Mouse (Mus musculus) Patski (cell line): ENCODE measurements around the gene Sipa1l3. TPM values are rescaled to one million over a fixed set of nuclear protein-coding genes. Genes with fewer than 3 reads are reported as not detected.

Experiments
- ATAC-seq: fragments of 100-300 bp; one replicate; pipeline ENCODE4 v1.8.0; 2021
- CTCF ChIA-PET: fragments of 350-600 bp; sonication (Branson Sonifier 250); formaldehyde crosslinking; loops from one replicate; lab custom pipeline; 2022; ENCODE audit warnings: inconsistent platforms; lab: Charles Lee
- POLR2A ChIA-PET: fragments of 350-600 bp; sonication (Branson Sonifier 250); formaldehyde crosslinking; loops from one replicate; lab custom pipeline; 2022; ENCODE audit warnings: antibody characterized with exemption, inconsistent platforms; lab: Charles Lee
- DNase-seq: peaks from one replicate; pipeline ENCODE4 v3.0.0-alpha.2; 2011; ENCODE audit warnings: low read depth, low spot score
- H3K27me3 ChIP-seq: fragments of 371-371 bp; one replicate; pipeline ENCODE4 v1.5.1; 2021
- CTCF ChIP-seq: fragments of 100-300 bp; IDR thresholded peaks from one replicate; pipeline ENCODE4 v1.5.1; 2021
- in situ Hi-C: fragments of 300-500 bp; cut with MboI; formaldehyde crosslinking; loops from 3 replicates; pipeline ENCODE4 v1.11.1; 2018; ENCODE audit warnings: low pct_unique_long_range_greater_than_20kb, mixed read lengths
- polyA plus RNA-seq: library from polyadenylated mRNA; unstranded; gene quantifications from one replicate; pipeline ENCODE4 v1.2.3, GENCODE M21; 2021

The Sipa1l3 gene
- polyA plus RNA-seq, 1 experiment from 2014 or later: 27.2 TPM

DNA sequence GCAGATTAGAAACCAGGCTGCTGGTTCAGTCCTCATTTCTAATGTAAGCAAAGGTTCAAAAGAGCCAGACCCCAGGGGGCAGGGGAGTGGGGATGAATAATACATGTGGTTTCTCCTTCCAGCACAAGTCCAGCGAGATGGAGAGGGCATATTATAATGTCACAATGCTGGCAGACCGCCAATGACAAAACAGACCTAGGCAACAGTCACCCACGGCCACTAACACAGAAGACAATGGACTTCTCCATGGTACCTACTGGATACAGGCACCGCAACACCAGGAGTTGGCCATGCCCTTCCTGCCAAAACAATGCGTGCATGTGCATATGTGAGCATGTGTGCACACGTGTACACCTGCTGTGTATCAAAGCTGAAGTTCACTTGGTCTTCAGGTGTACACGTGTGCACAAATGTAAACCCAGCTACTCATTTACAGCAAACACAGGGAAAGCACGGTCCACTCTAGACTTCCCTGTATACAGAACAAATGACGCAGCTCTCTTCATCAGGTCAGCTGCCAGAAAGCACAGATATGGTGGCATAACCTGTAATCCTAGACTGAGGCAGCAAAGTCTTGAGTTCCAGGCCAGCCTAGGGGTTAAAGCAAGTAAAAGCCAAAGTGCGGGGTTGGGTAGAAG is 21.4 kb downstream of the Sipa1l3 start:
- DNase-seq: no peak
- H3K27me3 ChIP-seq: no peaks in the 10 kb centered on the region
- CTCF ChIA-PET: no interaction called here
- ATAC-seq: peak; percentile 42
- TF ChIP-seq CTCF: no peak
- in situ Hi-C loops: no loop called here
- POLR2A ChIA-PET: no interaction called here

DNA sequence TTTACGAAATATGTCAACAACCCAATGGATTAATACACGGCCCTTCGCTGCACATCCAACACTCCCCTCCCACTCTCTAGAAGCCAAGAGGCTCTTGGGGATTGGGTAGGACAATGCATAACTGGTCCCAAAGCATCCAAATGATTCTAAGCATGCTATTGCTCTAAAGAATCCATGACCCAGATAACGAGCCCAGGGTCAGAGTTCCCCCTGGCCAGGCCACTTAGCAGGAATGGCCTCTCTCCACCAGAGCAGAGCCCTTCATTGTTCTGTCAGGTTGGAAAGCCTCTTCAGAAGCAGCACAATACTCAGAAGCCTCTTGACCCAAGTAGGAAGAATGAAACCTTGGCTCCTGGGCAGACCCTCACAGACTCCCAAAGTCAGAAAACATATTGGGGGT is 22.1 kb downstream of the Sipa1l3 start:
- CTCF ChIA-PET: no interaction called here
- in situ Hi-C loops: no loop called here
- no peak for TF ChIP-seq CTCF
- ATAC-seq (no peak), DNase-seq (no peak)
- POLR2A ChIA-PET: no interaction called here
- H3K27me3 ChIP-seq: no peaks in the 10 kb centered on the region

DNA sequence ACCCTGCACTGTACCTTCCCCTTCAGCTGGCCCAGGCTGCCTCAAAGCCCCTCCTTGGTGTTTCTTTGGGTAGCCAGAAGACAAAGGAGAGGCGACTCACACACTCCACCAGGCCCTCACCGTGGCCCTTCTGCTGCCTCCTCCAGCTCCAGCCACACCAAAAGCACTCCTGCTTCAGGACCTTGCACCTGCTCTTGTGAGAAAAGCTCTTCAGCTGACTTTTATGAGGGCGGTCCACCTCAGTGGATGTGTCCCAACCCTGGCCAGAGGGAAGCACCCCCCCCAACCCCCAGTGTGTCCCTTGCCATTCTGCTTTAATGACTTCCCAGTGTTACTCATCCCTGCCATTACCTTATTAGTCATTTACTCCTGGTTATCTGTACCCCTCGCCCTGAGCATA is 22.6 kb downstream of the Sipa1l3 start:
- in situ Hi-C loops: no loop called here
- ChIA-PET POLR2A (no interaction called here), CTCF (no interaction called here)
- DNase-seq (no peak), ATAC-seq (peak; percentile 24)
- no peaks in the 10 kb centered on the region for H3K27me3 ChIP-seq
- TF ChIP-seq CTCF: no peak

DNA sequence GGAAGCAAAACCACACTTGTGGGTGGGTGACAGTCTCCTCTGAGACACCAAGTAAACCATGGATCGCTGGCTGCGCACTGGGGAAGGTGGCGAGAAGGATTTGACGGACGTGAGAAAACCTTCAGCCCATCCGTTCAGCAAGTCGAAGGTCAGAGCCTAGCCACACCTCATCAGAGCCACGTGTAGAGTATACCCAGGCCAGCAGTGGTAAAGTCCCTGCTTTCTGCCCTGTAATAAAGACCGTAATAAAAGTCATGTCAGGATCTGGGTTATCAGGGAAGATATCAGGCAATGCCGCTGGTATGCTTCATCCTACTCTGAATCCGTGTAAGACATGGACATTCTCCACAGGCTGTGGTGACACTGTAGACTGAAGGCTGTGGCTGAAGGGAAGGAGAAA is 23.6 kb downstream of the Sipa1l3 start:
- POLR2A ChIA-PET: no interaction called here
- in situ Hi-C loops: no loop called here
- ATAC-seq: no peak
- no peak for DNase-seq
- no peak for TF ChIP-seq CTCF
- CTCF ChIA-PET: no interaction called here
- no peaks in the 10 kb centered on the region for H3K27me3 ChIP-seq

DNA sequence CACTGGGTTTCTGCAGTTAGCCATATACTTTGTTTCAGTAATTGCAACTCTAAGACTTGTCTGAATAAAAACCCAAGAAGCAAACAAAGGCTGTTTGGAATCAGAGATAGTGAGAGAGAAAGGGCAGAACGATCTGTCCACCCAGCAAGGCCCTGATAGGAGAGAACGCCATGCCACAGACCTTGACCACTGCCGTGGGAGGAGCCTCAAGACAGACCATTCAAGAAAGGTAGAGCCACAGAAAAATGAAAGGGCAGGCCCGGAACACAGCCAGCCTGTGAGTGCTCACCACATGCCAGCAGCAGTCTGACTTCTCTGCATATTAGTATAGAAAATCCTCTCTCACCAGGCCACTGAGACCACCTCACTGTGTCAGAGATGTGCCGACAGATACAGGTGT is 24.4 kb downstream of the Sipa1l3 start:
- ChIA-PET CTCF (no interaction called here), POLR2A (no interaction called here)
- ATAC-seq: no peak
- no peak for DNase-seq
- H3K27me3 ChIP-seq: no peaks in the 10 kb centered on the region
- TF ChIP-seq CTCF: no peak
- in situ Hi-C loops: no loop called here

DNA sequence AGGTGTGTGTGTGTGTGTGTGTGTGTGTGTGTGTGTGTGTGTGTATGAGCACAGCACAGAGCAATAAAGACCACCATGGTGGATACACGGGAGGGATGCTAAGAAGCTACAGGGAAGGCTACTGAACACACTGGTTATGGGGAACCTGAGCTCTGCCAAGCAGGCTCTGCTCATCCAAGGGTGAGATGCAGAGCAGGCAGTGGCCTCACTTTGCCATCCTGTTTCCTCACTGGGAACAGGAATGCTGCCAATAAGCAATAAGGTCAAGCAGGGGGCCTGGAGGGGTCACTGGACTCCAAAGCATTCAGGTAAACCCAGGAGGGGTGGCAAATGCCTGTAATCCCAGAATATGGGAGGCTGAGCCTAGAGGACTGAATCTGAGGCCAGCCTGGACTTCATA is 25.4 kb downstream of the Sipa1l3 start:
- H3K27me3 ChIP-seq: no peaks in the 10 kb centered on the region
- ATAC-seq: no peak
- no peak for DNase-seq
- POLR2A ChIA-PET: no interaction called here
- CTCF ChIA-PET: interaction anchor here (1.0 to 1.3 kb wide), 3 partner anchors 16 to 109 kb away, joined by 3 read pairs; no protein-coding TSS in a partner anchor
- in situ Hi-C loops: no loop called here
- TF ChIP-seq CTCF: no peak

DNA sequence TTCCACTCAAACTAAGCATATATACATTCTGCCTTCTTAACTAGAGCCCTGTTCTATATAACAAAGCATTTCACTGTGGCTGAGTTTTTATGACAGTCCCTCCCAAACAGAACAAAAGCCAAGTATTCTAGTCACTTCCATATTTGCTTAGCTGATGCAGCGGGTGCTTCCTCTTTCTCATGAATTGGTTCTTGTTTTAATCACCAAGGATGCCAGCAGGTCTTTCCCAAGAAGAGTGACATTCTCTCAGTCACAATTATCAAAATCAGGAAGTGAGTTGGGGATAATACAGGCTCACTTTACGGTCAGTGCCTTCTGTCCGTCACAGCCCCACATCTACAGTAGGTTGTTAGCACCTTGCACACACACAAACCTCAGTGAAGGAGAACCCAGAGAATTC is 26.6 kb downstream of the Sipa1l3 start:
- in situ Hi-C loops: no loop called here
- DNase-seq (no peak), ATAC-seq (no peak)
- TF ChIP-seq CTCF: no peak
- POLR2A ChIA-PET: no interaction called here
- H3K27me3 ChIP-seq: no peaks in the 10 kb centered on the region
- CTCF ChIA-PET: interaction anchor here (0.7 to 1.2 kb wide), 4 partner anchors 16 to 108 kb away, joined by 3 read pairs; no protein-coding TSS in a partner anchor

DNA sequence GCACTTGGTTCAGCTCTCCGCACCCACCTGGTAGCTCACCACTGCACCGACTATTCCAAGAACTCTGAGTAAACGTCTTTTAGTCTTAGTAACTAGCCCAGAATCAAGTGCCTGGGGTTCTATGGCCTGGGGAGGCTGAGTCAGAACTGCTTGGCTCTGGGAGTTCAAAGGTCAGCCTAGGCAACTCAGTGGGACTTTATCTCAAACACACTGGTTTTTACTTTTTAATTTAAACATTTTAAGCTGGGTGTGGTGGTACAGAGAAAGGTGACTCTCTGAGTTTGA is 27.0 kb downstream of the Sipa1l3 start:
- H3K27me3 ChIP-seq: no peaks in the 10 kb centered on the region
- no peak for TF ChIP-seq CTCF
- CTCF ChIA-PET: interaction anchor here (0.7 to 1.0 kb wide), 3 partner anchors 16 to 109 kb away, joined by 3 read pairs; no protein-coding TSS in a partner anchor
- POLR2A ChIA-PET: no interaction called here
- in situ Hi-C loops: no loop called here
- no peak for DNase-seq
- ATAC-seq: no peak

DNA sequence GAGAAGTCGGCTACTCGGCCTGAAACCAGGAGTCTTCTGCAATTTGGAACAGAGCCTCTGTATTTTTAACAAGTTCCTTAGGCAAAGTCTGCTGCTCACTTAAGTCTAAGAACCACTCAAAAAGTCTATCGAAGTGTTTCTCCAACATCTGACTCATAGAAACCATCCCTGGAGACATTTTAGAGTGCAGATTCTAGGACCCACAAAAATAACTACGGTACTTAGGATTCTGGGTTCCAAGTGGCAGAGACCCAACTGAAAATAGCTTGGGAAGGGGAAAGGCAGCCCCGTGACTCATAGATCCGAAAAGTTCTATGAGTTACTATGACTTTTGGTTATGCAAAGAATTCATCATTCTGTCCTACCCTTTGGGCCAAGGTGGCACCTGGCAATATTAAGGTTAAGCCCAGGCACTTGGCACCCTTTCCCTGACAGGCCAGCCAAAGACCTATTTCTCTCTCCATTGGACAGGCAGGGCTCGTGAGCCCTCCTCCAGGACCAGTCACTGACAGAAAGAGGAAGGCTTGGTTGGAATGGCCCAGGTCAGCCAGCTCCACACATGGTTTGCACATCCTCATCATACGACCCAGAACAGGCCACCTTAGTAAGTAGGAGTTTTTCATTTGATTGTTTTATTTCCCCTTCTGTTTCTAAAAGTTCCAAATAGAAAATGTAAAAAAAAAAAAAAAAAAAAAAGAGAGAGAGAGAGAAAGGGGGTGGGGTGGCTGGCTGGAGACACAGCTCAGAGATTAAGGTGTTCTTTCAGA is 27.6 kb downstream of the Sipa1l3 start:
- ChIA-PET POLR2A (interaction anchor here (0.7 kb wide), 1 partner anchor 9 kb away, joined by 3 read pairs; no protein-coding TSS in a partner anchor), CTCF (interaction anchor here (0.7 to 1.0 kb wide), 3 partner anchors 15 to 108 kb away, joined by 3 read pairs; no protein-coding TSS in a partner anchor)
- in situ Hi-C loops: no loop called here
- ATAC-seq (no peak), DNase-seq (no peak)
- no peak for TF ChIP-seq CTCF
- no peaks in the 10 kb centered on the region for H3K27me3 ChIP-seq

DNA sequence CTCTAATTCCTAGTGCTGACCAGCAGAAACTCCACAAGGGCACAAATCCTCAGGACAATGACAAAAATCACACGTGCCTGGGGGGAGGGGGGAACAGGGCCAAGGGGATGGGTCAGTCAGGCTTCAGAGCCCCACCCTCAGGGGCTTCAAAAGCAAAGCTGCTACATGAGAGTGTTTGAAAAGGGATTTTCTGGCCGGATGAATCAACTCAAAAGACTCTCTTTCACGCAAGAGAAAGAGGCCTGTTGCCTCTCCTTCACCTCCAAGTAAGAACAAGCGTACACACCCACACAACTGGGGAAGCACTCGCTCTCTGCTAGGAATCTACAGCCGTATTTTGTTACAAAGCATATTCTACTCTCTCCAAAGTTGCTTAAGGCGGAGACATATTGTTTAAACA is 28.6 kb downstream of the Sipa1l3 start:
- TF ChIP-seq CTCF: no peak
- ATAC-seq: no peak
- POLR2A ChIA-PET: no interaction called here
- CTCF ChIA-PET: interaction anchor here (1.1 kb wide), 1 partner anchor 11 kb away, joined by 3 read pairs; no protein-coding TSS in a partner anchor
- in situ Hi-C loops: no loop called here
- H3K27me3 ChIP-seq: no peaks in the 10 kb centered on the region
- no peak for DNase-seq

DNA sequence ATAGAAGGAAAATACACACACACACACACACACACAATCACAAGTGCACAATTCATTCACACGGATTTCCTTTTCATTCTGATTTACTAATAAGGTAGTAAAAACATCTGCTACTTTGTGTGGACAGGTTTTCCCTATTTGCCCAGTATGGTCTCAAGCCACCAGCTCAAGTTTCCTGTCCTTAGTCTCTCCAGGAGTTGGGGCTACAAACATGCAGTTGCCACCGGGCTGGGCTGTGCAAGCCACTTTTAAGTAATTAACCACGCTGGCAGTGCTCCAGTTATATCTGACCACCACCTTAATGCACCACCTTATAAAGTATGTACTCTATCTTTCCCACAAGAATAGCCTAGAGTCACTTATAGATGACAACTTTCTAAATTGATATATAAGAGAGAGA is 29.1 kb downstream of the Sipa1l3 start:
- ATAC-seq (no peak), DNase-seq (no peak)
- CTCF ChIA-PET: interaction anchor here (1.1 kb wide), 1 partner anchor 12 kb away, joined by 3 read pairs; no protein-coding TSS in a partner anchor
- no peaks in the 10 kb centered on the region for H3K27me3 ChIP-seq
- TF ChIP-seq CTCF: no peak
- POLR2A ChIA-PET: no interaction called here
- in situ Hi-C loops: no loop called here
